Mouse (Mus musculus) spleen, adult 2 months (tissue): ENCODE results near the gene Fkbp3.

ENCODE experiments used
- CTCF ChIP-seq: fragments of 200-500 bp; IDR thresholded peaks from 2 replicates; pipeline ENCODE4 v1.5.1; 2011; ENCODE audit warnings: mild to moderate bottlenecking, inconsistent platforms; ENCODE audit not compliant: insufficient read depth, insufficient read length, insufficient replicate concordance; ENCODE audit errors: extremely low read depth
- POLR2A ChIP-seq: fragments of 200-500 bp; IDR thresholded peaks from 2 replicates; pipeline ENCODE4 v1.6.1; 2011; ENCODE audit warnings: low read depth, low read length, inconsistent platforms

GRCm38 (mm10) chr12:65036892-65037545 lies 36.8 kb downstream of the Fkbp3 start:
- TF ChIP-seq CTCF = no peak
- TF ChIP-seq POLR2A = no peak
